Mouse (Mus musculus): ENCODE measurements around the gene A030005K14Rik. TPM values are rescaled to one million over a fixed set of nuclear protein-coding genes. Genes with fewer than 3 reads are reported as not detected.

A030005K14Rik gene
- not detected for polyA plus RNA-seq (2017; shearing (Covaris generic))

GRCm38 (mm10) chr1:83059278-83059677 lies at the start of gene A030005K14Rik:
Gene A030005K14Rik (minus strand): TSS chr1:83059378.

DNA sequence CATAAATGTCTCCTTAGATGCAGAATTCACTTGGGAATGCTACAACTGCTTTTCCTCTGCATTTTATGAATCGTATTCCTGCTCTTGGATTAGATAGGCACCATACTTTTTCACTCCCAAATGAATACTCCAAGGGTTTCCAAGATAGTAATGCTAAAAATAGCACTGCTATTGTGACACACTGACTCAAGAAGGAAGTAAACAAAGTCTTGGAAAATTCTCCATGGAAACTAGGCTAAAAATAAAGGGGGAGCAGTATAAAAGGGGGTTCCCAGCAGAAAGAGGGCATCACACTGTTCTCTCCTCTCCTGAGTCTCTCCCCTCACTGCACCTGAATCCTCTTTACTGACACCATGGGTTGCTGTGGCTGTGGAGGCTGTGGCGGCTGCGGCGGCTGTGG lies 1.5 kb upstream of the A030005K14Rik start, which contains the start of gene Krtap28-13:
Krtap28-13 (plus strand) TSS at position 288 of the 400 bp plus-strand sequence.

DNA sequence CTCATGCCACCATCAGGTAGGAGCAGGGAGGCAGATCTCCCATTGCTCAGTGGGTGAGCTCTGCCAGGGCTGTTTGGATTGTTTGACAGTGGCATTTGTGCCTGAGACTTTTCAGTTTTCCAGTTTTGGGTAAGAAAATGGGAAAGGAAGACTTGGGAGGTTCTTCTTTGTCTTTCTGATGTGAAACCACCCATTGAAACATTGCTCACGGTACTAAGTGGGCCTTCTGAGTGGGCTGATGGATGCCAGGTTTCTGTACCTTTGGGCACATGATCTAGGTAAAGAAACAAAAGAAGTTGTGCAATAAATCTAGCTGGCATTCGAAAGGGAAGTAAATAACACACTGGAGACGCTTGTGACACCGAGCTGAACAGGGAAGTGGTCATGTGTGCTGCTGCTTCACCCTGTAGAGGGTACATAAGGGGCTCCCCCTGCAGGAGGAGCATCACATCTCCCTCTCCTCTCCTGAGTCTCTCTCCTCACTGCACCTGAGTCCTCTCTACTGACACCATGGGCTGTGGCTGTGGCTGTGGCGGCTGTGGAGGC lies 14.2 kb downstream of the A030005K14Rik start, which contains the start of gene Gm47969:
Gm47969 (plus strand) TSS at position 51 of the 546 bp plus-strand sequence.

DNA sequence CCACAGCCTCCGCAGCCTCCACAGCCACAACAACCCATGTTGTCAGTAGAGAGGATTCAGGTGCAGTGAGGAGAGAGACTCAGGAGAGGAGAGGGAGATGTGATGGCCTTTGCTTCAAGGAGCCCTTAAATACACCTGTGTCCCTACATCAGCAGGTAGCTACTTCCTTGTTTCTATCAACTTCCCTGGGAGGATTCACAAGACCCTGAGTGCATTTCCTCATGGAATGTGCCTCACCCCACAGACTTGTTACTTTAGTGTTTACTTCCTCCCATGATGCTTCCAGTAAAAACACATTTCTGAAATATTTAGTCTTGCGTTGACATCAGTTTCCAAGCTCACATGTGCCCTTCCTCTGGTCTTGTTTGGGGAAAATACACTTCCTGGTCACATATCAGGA lies 16.8 kb downstream of the A030005K14Rik start, which contains the start of gene Krtap28-10:
Krtap28-10 (minus strand) TSS at position 101 of the 400 bp plus-strand sequence.

GRCm38 (mm10) chr1:83038109-83038672 lies 21.0 kb downstream of the A030005K14Rik start, which contains the start of gene Slc19a3:
Gene Slc19a3 (minus strand): TSS chr1:83038448.

Other genes starting within 250 kb of the A030005K14Rik start
- 133 TPM for gene Agfg1, start 219.9 kb downstream of the A030005K14Rik start, polyA plus RNA-seq (2017; shearing (Covaris generic))
- gene A030005L19Rik, start 146.1 kb downstream of the A030005K14Rik start, polyA plus RNA-seq (2017; shearing (Covaris generic)) = not detected
- not detected for gene A030014E15Rik, start 134.5 kb downstream of the A030005K14Rik start, polyA plus RNA-seq (2017; shearing (Covaris generic))
- gene Gm6217, start 128.0 kb downstream of the A030005K14Rik start, polyA plus RNA-seq (2017; shearing (Covaris generic)) = not detected
- gene A030003K21Rik, start 116.0 kb downstream of the A030005K14Rik start, polyA plus RNA-seq (2017; shearing (Covaris generic)) = not detected
- gene Gm7544, start 103.4 kb downstream of the A030005K14Rik start, polyA plus RNA-seq (2017; shearing (Covaris generic)) = not detected
- not detected for gene Gm47955, start 99.1 kb downstream of the A030005K14Rik start, polyA plus RNA-seq (2017; shearing (Covaris generic))
- gene Gm47959, start 58.8 kb downstream of the A030005K14Rik start, polyA plus RNA-seq (2017; shearing (Covaris generic)) = not detected
- not detected for gene Slc19a3, start 20.9 kb downstream of the A030005K14Rik start, polyA plus RNA-seq (2017; shearing (Covaris generic))
- not detected for gene Krtap28-10, start 16.9 kb downstream of the A030005K14Rik start, polyA plus RNA-seq (2017; shearing (Covaris generic))
- 0.57 TPM for gene Gm47969, start 14.4 kb downstream of the A030005K14Rik start, polyA plus RNA-seq (2017; shearing (Covaris generic))
- not detected for gene Krtap28-13, start 1.6 kb upstream of the A030005K14Rik start, polyA plus RNA-seq (2017; shearing (Covaris generic))
- gene Ccl20, start 57.4 kb upstream of the A030005K14Rik start, polyA plus RNA-seq (2017; shearing (Covaris generic)) = not detected
- gene Daw1, start 100.4 kb upstream of the A030005K14Rik start, polyA plus RNA-seq (2017; shearing (Covaris generic)) = not detected

Measured in naive thymus-derived CD4-positive, alpha-beta T cell, adult 5 months (primary cell).